Mouse (Mus musculus) liver, embryonic 14.5 days (tissue): ENCODE data around the gene Pgghg. TPM values are rescaled to one million over a fixed set of nuclear protein-coding genes. Genes with fewer than 3 reads are reported as not detected.

Experiments used
- ATAC-seq: fragments of 200-750 bp; cut with Nextera tagmentation; 2 replicates; pipeline ENCODE4 v1.8.0; 2017; ENCODE audit warnings: moderate number of reproducible peaks, mild to moderate bottlenecking, moderate library complexity; ENCODE audit not compliant: insufficient read depth
- DNase-seq, 3 experiments: peaks; one replicate each; pipeline ENCODE4 v3.0.0-alpha.2; 2012 to 2013; ENCODE audit warnings: low read depth in 3 of 3, low spot score in 3 of 3
- H3K27ac ChIP-seq: fragments of 300-500 bp; sonication (generic); 2 replicates; pipeline ENCODE4 v1.5.1; 2014; ENCODE audit warnings: moderate library complexity, mild to moderate bottlenecking, control low read depth, inconsistent platforms
- H3K27me3 ChIP-seq: fragments of 300-500 bp; sonication (generic); 2 replicates; pipeline ENCODE4 v1.6.1; 2014; ENCODE audit warnings: mild to moderate bottlenecking, low read length, moderate library complexity; ENCODE audit not compliant: control insufficient read depth, insufficient read depth
- H3K36me3 ChIP-seq: fragments of 300-500 bp; sonication (generic); replicated peaks from 2 replicates; pipeline ENCODE4 v1.6.1; 2014; ENCODE audit warnings: low read depth; ENCODE audit not compliant: control insufficient read depth, insufficient read depth
- H3K4me1 ChIP-seq, 2 experiments: fragments of 200-500 bp in 1 of 2; fragments of 300-500 bp in 1 of 2; sonication (generic) in 1 of 2; replicated peaks; 2 replicates each; pipeline ENCODE4 v1.6.1; 2012 to 2014; ENCODE audit warnings: antibody characterized with exemption in 1 of 2, inconsistent platforms in 1 of 2, low read length in 1 of 2; ENCODE audit not compliant: control insufficient read depth in 2 of 2, insufficient read depth in 2 of 2
- H3K4me2 ChIP-seq: fragments of 300-500 bp; sonication (generic); 2 replicates; pipeline ENCODE4 v1.6.1; 2014; ENCODE audit warnings: low read depth, mild to moderate bottlenecking, control low read depth, moderate library complexity
- H3K4me3 ChIP-seq, 2 experiments: fragments of 200-500 bp in 1 of 2; fragments of 300-500 bp in 1 of 2; sonication (generic) in 1 of 2; 2 replicates each; pipeline ENCODE4 v1.5.1; 2012 to 2014; ENCODE audit warnings: low read depth in 2 of 2, low read length in 2 of 2, mild to moderate bottlenecking in 2 of 2, control low read depth in 1 of 2, inconsistent platforms in 1 of 2, moderate library complexity in 1 of 2; ENCODE audit not compliant: insufficient read depth in 1 of 2
- H3K9ac ChIP-seq: fragments of 300-500 bp; sonication (generic); replicated peaks from 2 replicates; pipeline ENCODE4 v1.6.1; 2014; ENCODE audit warnings: mild to moderate bottlenecking, control low read depth, moderate library complexity
- H3K9me3 ChIP-seq: fragments of 300-500 bp; sonication (generic); 2 replicates; pipeline ENCODE4 v1.6.1; 2016; ENCODE audit warnings: low read length, mixed read lengths; ENCODE audit not compliant: control insufficient read depth
- CTCF ChIP-seq: IDR thresholded peaks from 2 replicates; pipeline ENCODE4 v1.5.1; 2016; ENCODE audit warnings: antibody characterized with exemption, low read depth, control low read depth
- EP300 ChIP-seq: IDR thresholded peaks from 2 replicates; pipeline ENCODE4 v1.6.1; 2016; ENCODE audit warnings: antibody characterized with exemption, low read depth
- WGBS: fragments of 180-500 bp; shearing (Covaris S2); extraction: QIAGEN DNeasy Blood & Tissue Kit; methylation state at CpG from one replicate; pipeline ENCODE4 v1.1.7; 2014; ENCODE audit not compliant: insufficient replicate concordance; 5-methylcytosine and 5-hydroxymethylcytosine counted together
- polyA plus RNA-seq, 2 experiments: library from polyadenylated mRNA; depleted of rRNA in 1 of 2; stranded (reverse) in 1 of 2; unstranded in 1 of 2; fragments of >200 nt; fragmentation: Nextera tagmentation in 1 of 2; extraction: Ambion mirVana in 1 of 2; gene quantifications; 2 replicates each; pipeline versions ENCODE4 v1.2.1 to v1.2.3; 2012 to 2014

The Pgghg gene
- polyA plus RNA-seq, 2 experiments = 4.5 to 7.2 TPM

- ATAC-seq = no peak
- Histone ChIP-seq H3K36me3 (no peaks in the 10 kb centered on the region), H3K4me2 (peak overlapping the region; percentile 63), H3K9ac (no peak overlapping the region), H3K4me1 (peaks cover 3 to 15% of the 10 kb centered on the region in 2 experiments; a peak in 3 of 4 replicates), H3K4me3 (peak overlapping the region; percentile 43 to 51), H3K27me3 (no peaks in the 10 kb centered on the region), H3K9me3 (no peaks in the 10 kb centered on the region), H3K27ac (no peak overlapping the region)
- TF ChIP-seq CTCF = no peak
- TF ChIP-seq EP300 = no peak
- no peak for DNase-seq
- 27% methylated on average over 15 of the region's 15 CpGs for WGBS
Observed at GRCm38 (mm10) chr7:140953800-140954732, 12.9 kb downstream of the Pgghg start.

- no peak for TF ChIP-seq EP300
- TF ChIP-seq CTCF = no peak
- DNase-seq = no peak
- no peaks in the 10 kb centered on the region for H3K36me3 ChIP-seq
- peaks cover 3 to 16% of the 10 kb centered on the region in 2 experiments; a peak in 3 of 4 replicates for H3K4me1 ChIP-seq
- no peak for ATAC-seq
- H3K27me3 ChIP-seq = no peaks in the 10 kb centered on the region
- peak overlapping the region; percentile 63 for H3K4me2 ChIP-seq
- H3K9ac ChIP-seq = no peak overlapping the region
- no peaks in the 10 kb centered on the region for H3K9me3 ChIP-seq
- H3K27ac ChIP-seq = no peak overlapping the region
- H3K4me3 ChIP-seq = peak overlapping the region; percentile 51 to 86
- 4% methylated on average over 9 of the region's 9 CpGs for WGBS
Observed at GRCm38 (mm10) chr7:140954733-140955071, 13.5 kb downstream of the Pgghg start.

- peak overlapping the region; percentile 51 to 86 for H3K4me3 ChIP-seq
- peak overlapping the region; percentile 63 for H3K4me2 ChIP-seq
- ATAC-seq = peak; percentile 37
- no peak overlapping the region; the same call in none of the 2 replicates for H3K9ac ChIP-seq
- no peaks in the 10 kb centered on the region for H3K36me3 ChIP-seq
- TF ChIP-seq CTCF = no peak
- no peak for TF ChIP-seq EP300
- H3K27me3 ChIP-seq = no peaks in the 10 kb centered on the region
- peaks cover 3 to 16% of the 10 kb centered on the region in 2 experiments; a peak in 3 of 4 replicates for H3K4me1 ChIP-seq
- no peak for DNase-seq
- no peaks in the 10 kb centered on the region for H3K9me3 ChIP-seq
- peak overlapping the region; percentile 14; the same call in 1 of the 2 replicates for H3K27ac ChIP-seq
- WGBS = 4% methylated on average over 17 of the region's 17 CpGs
Observed at GRCm38 (mm10) chr7:140955342-140955741, 14.2 kb downstream of the Pgghg start.

GRCm38 (mm10) chr7:140955758-140956555 is 14.8 kb downstream of the Pgghg start, which contains the start of the genes Gm45717 and Ifitm2:
TSS of gene Gm45717 (minus strand) at chr7:140955937.
TSS of gene Ifitm2 (minus strand) at chr7:140955987.
- peak; percentile 71 for ATAC-seq
- peak; percentile 44 to 50 (median 48) for DNase-seq
- H3K4me3 ChIP-seq = peak within 1 kb of the TSS; percentile 51 to 86
- H3K9me3 ChIP-seq = no peaks in the 10 kb centered on the region
- no peaks in the 10 kb centered on the region for H3K36me3 ChIP-seq
- WGBS = 15% methylated on average over 11 of the region's 11 CpGs
- no peak within 1 kb of the TSS; the same call in none of the 2 replicates for H3K9ac ChIP-seq
- TF ChIP-seq EP300 (no peak), CTCF (no peak)
- H3K27ac ChIP-seq = peak within 1 kb of the TSS; percentile 22
- H3K27me3 ChIP-seq = no peaks in the 10 kb centered on the region
- peak within 1 kb of the TSS; percentile 63 for H3K4me2 ChIP-seq
- peaks cover 3 to 16% of the 10 kb centered on the region in 2 experiments; a peak in 3 of 4 replicates for H3K4me1 ChIP-seq

GRCm38 (mm10) chr7:140956556-140956869 is 15.3 kb downstream of the Pgghg start:
- H3K4me1 ChIP-seq = peaks cover 3 to 16% of the 10 kb centered on the region in 2 experiments; a peak in 3 of 4 replicates
- H3K36me3 ChIP-seq = no peaks in the 10 kb centered on the region
- WGBS = 53% methylated on average over 6 of the region's 6 CpGs
- no peaks in the 10 kb centered on the region for H3K9me3 ChIP-seq
- TF ChIP-seq CTCF (no peak), EP300 (no peak)
- no peaks in the 10 kb centered on the region for H3K27me3 ChIP-seq
- H3K4me2 ChIP-seq = no peak overlapping the region
- peak overlapping the region; percentile 22; the same call in 1 of the 2 replicates for H3K27ac ChIP-seq
- H3K4me3 ChIP-seq = no peak overlapping the region
- ATAC-seq (no peak), DNase-seq (no peak)
- no peak overlapping the region for H3K9ac ChIP-seq
